Mouse (Mus musculus): ENCODE results near the gene Stat2.
"Not testable (repeated sequence)": the region's sequence is repeated elsewhere in the genome, so short reads cannot be mapped to it uniquely, and the experiment has no call there.

Stat2 gene

GRCm38 (mm10) chr10:128258953-128259352 is 11.4 kb upstream of the Stat2 start:
- no peak for DNase-seq (ENCODE audit: low read depth, low spot score)

- no peak for DNase-seq (ENCODE audit: low read depth, low spot score)
Measured at GRCm38 (mm10) chr10:128259946-128260345, 10.4 kb upstream of the Stat2 start.

- not testable (repeated sequence) for DNase-seq (ENCODE audit: low read depth, low spot score)
Measured at GRCm38 (mm10) chr10:128260376-128260775, 10.0 kb upstream of the Stat2 start.

- DNase-seq (ENCODE audit: low read depth, low spot score): no peak
Measured at GRCm38 (mm10) chr10:128262300-128262699, 8.1 kb upstream of the Stat2 start.

- no peak for DNase-seq (ENCODE audit: low read depth, low spot score)
Measured at GRCm38 (mm10) chr10:128263393-128264310, 6.7 kb upstream of the Stat2 start.

- DNase-seq (ENCODE audit: low read depth, low spot score): no peak
Measured at GRCm38 (mm10) chr10:128268371-128268770, 2.0 kb upstream of the Stat2 start, which contains the start of gene Apof. Gene Apof (plus strand): TSS chr10:128268671.

GRCm38 (mm10) chr10:128269206-128269910 is 1.0 kb upstream of the Stat2 start:
- no peak for DNase-seq (ENCODE audit: low read depth, low spot score)

GRCm38 (mm10) chr10:128270866-128271265 is 507 bp downstream of the Stat2 start:
- DNase-seq (ENCODE audit: low read depth, low spot score): no peak

- DNase-seq (ENCODE audit: low read depth, low spot score): no peak
Measured at GRCm38 (mm10) chr10:128271883-128272282, 1.5 kb downstream of the Stat2 start.

GRCm38 (mm10) chr10:128272819-128273439 is 2.6 kb downstream of the Stat2 start:
- not testable (repeated sequence) for DNase-seq (ENCODE audit: low read depth, low spot score)

GRCm38 (mm10) chr10:128275374-128275773 is 5.0 kb downstream of the Stat2 start:
- DNase-seq (ENCODE audit: low read depth, low spot score): not testable (repeated sequence)

GRCm38 (mm10) chr10:128278158-128278557 is 7.8 kb downstream of the Stat2 start:
- no peak for DNase-seq (ENCODE audit: low read depth, low spot score)

GRCm38 (mm10) chr10:128280943-128281342 is 10.6 kb downstream of the Stat2 start:
- DNase-seq (ENCODE audit: low read depth, low spot score): no peak

- DNase-seq (ENCODE audit: low read depth, low spot score): no peak
Measured at GRCm38 (mm10) chr10:128281682-128282081, 11.3 kb downstream of the Stat2 start.

GRCm38 (mm10) chr10:128282886-128283450 is 12.6 kb downstream of the Stat2 start:
- no peak for DNase-seq (ENCODE audit: low read depth, low spot score)

- DNase-seq (ENCODE audit: low read depth, low spot score): peak; percentile 39
Measured at GRCm38 (mm10) chr10:128283604-128284579, 13.5 kb downstream of the Stat2 start.

GRCm38 (mm10) chr10:128290594-128290993 is 20.2 kb downstream of the Stat2 start:
- DNase-seq (ENCODE audit: low read depth, low spot score): not testable (repeated sequence)

- no peak for DNase-seq (ENCODE audit: low read depth, low spot score)
Measured at GRCm38 (mm10) chr10:128296370-128297090, 26.2 kb downstream of the Stat2 start.

GRCm38 (mm10) chr10:128297221-128297620 is 26.9 kb downstream of the Stat2 start:
- no peak for DNase-seq (ENCODE audit: low read depth, low spot score)

- DNase-seq (ENCODE audit: low read depth, low spot score): no peak
Measured at GRCm38 (mm10) chr10:128297622-128298021, 27.3 kb downstream of the Stat2 start.

Measured in retina, adult 2 months (tissue).